Mouse (Mus musculus): ENCODE data around the gene Eya4.

The Eya4 gene

GRCm38 (mm10) chr10:23350011-23350911 lies at the start of gene Eya4:
Gene Eya4 (minus strand): TSS chr10:23350786.
- DNase-seq (ENCODE audit: low spot score): peak; percentile 70

- no peak for DNase-seq (ENCODE audit: low spot score)
Observed at GRCm38 (mm10) chr10:23395399-23395798, 44.8 kb upstream of the Eya4 start.

GRCm38 (mm10) chr10:23394556-23395245 lies 44.1 kb upstream of the Eya4 start:
- no peak for DNase-seq (ENCODE audit: low spot score)

- peak; percentile 15 for DNase-seq (ENCODE audit: low spot score)
Observed at GRCm38 (mm10) chr10:23394152-23394551, 43.6 kb upstream of the Eya4 start.

- DNase-seq (ENCODE audit: low spot score): no peak
Observed at GRCm38 (mm10) chr10:23363866-23364265, 13.3 kb upstream of the Eya4 start.

- DNase-seq (ENCODE audit: low spot score): peak; percentile 69
Observed at GRCm38 (mm10) chr10:23349392-23350010, 1.1 kb downstream of the Eya4 start.

GRCm38 (mm10) chr10:23348893-23349391 lies 1.6 kb downstream of the Eya4 start:
- DNase-seq (ENCODE audit: low spot score): peak; percentile 71

- peak; percentile 39 for DNase-seq (ENCODE audit: low spot score)
Observed at GRCm38 (mm10) chr10:23348101-23348892, 2.3 kb downstream of the Eya4 start.

- DNase-seq (ENCODE audit: low spot score): no peak
Observed at GRCm38 (mm10) chr10:23337250-23337649, 13.3 kb downstream of the Eya4 start.

- no peak for DNase-seq (ENCODE audit: low spot score)
Observed at GRCm38 (mm10) chr10:23332768-23333167, 17.8 kb downstream of the Eya4 start.

GRCm38 (mm10) chr10:23327651-23328050 lies 22.9 kb downstream of the Eya4 start:
- DNase-seq (ENCODE audit: low spot score): no peak

GRCm38 (mm10) chr10:23322275-23322674 lies 28.3 kb downstream of the Eya4 start:
- DNase-seq (ENCODE audit: low spot score): no peak

- DNase-seq (ENCODE audit: low spot score): no peak
Observed at GRCm38 (mm10) chr10:23295616-23296015, 55.0 kb downstream of the Eya4 start.

- no peak for DNase-seq (ENCODE audit: low spot score)
Observed at GRCm38 (mm10) chr10:23292495-23292894, 58.1 kb downstream of the Eya4 start.

GRCm38 (mm10) chr10:23277371-23277770 lies 73.2 kb downstream of the Eya4 start:
- no peak for DNase-seq (ENCODE audit: low spot score)

GRCm38 (mm10) chr10:23271050-23271621 lies 79.5 kb downstream of the Eya4 start:
- peak; percentile 12 for DNase-seq (ENCODE audit: low spot score)

- no peak for DNase-seq (ENCODE audit: low spot score)
Observed at GRCm38 (mm10) chr10:23270502-23270901, 80.1 kb downstream of the Eya4 start.

GRCm38 (mm10) chr10:23252180-23252579 lies 98.4 kb downstream of the Eya4 start:
- peak; percentile 30 for DNase-seq (ENCODE audit: low spot score)

GRCm38 (mm10) chr10:23246485-23246884 lies 104.1 kb downstream of the Eya4 start:
- DNase-seq (ENCODE audit: low spot score): no peak

GRCm38 (mm10) chr10:23236918-23237317 lies 113.7 kb downstream of the Eya4 start:
- DNase-seq (ENCODE audit: low spot score): no peak

GRCm38 (mm10) chr10:23235405-23235804 lies 115.2 kb downstream of the Eya4 start:
- DNase-seq (ENCODE audit: low spot score): no peak
